ENCODE assay signal across 24 mouse cellular contexts in the genomic region with DNA sequence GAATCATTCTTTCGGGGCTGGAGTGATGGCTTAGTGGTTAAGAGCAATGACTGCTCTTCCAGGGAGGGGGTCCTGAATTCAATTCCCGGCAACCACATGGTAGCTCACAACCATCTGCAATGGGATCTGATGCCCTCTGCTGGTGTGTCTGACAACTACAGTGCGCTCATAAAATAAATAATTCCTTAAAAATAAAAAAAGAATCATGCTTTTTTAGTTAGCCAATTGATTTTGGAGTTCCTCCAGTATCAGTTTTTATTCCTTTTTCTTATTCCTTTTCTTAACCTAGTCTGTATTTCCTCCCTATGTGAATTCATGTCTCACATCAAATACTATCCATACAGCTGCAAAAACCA. TPM values are rescaled to one million over a fixed set of nuclear protein-coding genes. Genes with fewer than 3 reads are reported as not detected.
DNase-seq lines count a peak whose midpoint lies in the region; ATAC-seq and TF ChIP-seq lines count a peak whose summit lies in the region.
"Had no signal": no experiment of that assay in that cellular context is flagged by ENCODE, and none has a peak within 500 bp of the region (broad histone marks: within the 10 kb centered on the region; RNA-seq: fewer than 3 reads in every experiment).

No protein-coding gene starts in this region.

- no peak overlapping the region for H3K4me3 ChIP-seq in intestine, postnatal 0 days (ENCODE audit: low read depth, low read length)
- H3K4me3 ChIP-seq in intestine, embryonic 16.5 days (ENCODE audit: low read length): no peak overlapping the region
- H3K4me3 ChIP-seq in midbrain, postnatal 0 days (ENCODE audit: low read depth, low read length): no peak overlapping the region
- H3K4me3 ChIP-seq in midbrain, embryonic 14.5 days (replicated peaks; ENCODE audit: low read depth, low read length): no peak overlapping the region
- H3K4me3 ChIP-seq in liver, embryonic 14.5 days (ENCODE audit: insufficient read depth in 1 of 2, low read depth in 2 of 2, low read length in 2 of 2): no peak overlapping the region
- no peak overlapping the region for H3K4me3 ChIP-seq in intestine, embryonic 15.5 days (replicated peaks)
- H3K4me3 ChIP-seq: embryonic facial prominence, embryonic 13.5 days; hindbrain, embryonic 12.5 days; kidney, embryonic 15.5 days; limb, embryonic 10.5 days; lung, embryonic 15.5 days; neural tube, embryonic 13.5 days had no signal

- H3K4me1 ChIP-seq in intestine, postnatal 0 days (replicated peaks; ENCODE audit: control insufficient read depth, insufficient read depth, low read length): no peaks in the 10 kb centered on the region
- no peaks in the 10 kb centered on the region for H3K4me1 ChIP-seq in intestine, embryonic 16.5 days (ENCODE audit: control insufficient read depth, insufficient read depth, low read length)
- H3K4me1 ChIP-seq in midbrain, postnatal 0 days (ENCODE audit: insufficient read depth, low read length): no peaks in the 10 kb centered on the region
- H3K4me1 ChIP-seq in midbrain, embryonic 14.5 days (ENCODE audit: control insufficient read depth, insufficient read depth, low read length): no peaks in the 10 kb centered on the region
- H3K4me1 ChIP-seq in liver, embryonic 14.5 days (replicated peaks; ENCODE audit: control insufficient read depth in 2 of 2, insufficient read depth in 2 of 2, low read length in 1 of 2): peaks cover 8 to 14% of the 10 kb centered on the region in 2 experiments
- no peaks in the 10 kb centered on the region for H3K4me1 ChIP-seq in intestine, embryonic 15.5 days (replicated peaks)
- H3K4me1 ChIP-seq: embryonic facial prominence, embryonic 13.5 days; hindbrain, embryonic 12.5 days; kidney, embryonic 15.5 days; limb, embryonic 10.5 days; lung, embryonic 15.5 days; neural tube, embryonic 13.5 days had no signal

- 91% methylated on average over 3 of the region's 3 CpGs for WGBS in intestine, postnatal 0 days
- 96% methylated on average over 3 of the region's 3 CpGs for WGBS in intestine, embryonic 16.5 days
- 98% methylated on average over 3 of the region's 3 CpGs for WGBS in midbrain, postnatal 0 days
- 95% methylated on average over 3 of the region's 3 CpGs for WGBS in midbrain, embryonic 14.5 days
- 71% methylated on average over 3 of the region's 3 CpGs for WGBS in liver, embryonic 14.5 days (ENCODE audit: insufficient replicate concordance)
- 94% methylated on average over 3 of the region's 3 CpGs for WGBS in intestine, embryonic 15.5 days

- 0 out of 2 replicates have a peak, but pooled peaks have one; percentile 16 for TF ChIP-seq CTCF in intestine, postnatal 0 days (IDR thresholded peaks at IDR 0.05; ENCODE audit: low read depth)
- 0 out of 2 replicates have a peak, but pooled peaks have one; percentile 9 for TF ChIP-seq CTCF in midbrain, postnatal 0 days (IDR thresholded peaks at IDR 0.05)
- peak; percentile 33 for TF ChIP-seq CTCF in liver, embryonic 14.5 days (IDR thresholded peaks at IDR 0.05; ENCODE audit: low read depth)

- no peak overlapping the region for H3K27ac ChIP-seq in intestine, postnatal 0 days (ENCODE audit: low read depth, low read length)
- H3K27ac ChIP-seq in intestine, embryonic 16.5 days (ENCODE audit: low read length): no peak overlapping the region
- no peak overlapping the region for H3K27ac ChIP-seq in midbrain, postnatal 0 days (ENCODE audit: low read depth, low read length)
- no peak overlapping the region for H3K27ac ChIP-seq in midbrain, embryonic 14.5 days (replicated peaks; ENCODE audit: low read depth, low read length)
- no peak overlapping the region for H3K27ac ChIP-seq in liver, embryonic 14.5 days
- H3K27ac ChIP-seq in intestine, embryonic 15.5 days: no peak overlapping the region
- H3K27ac ChIP-seq: embryonic facial prominence, embryonic 13.5 days; hindbrain, embryonic 12.5 days; kidney, embryonic 15.5 days; limb, embryonic 10.5 days; lung, embryonic 15.5 days; neural tube, embryonic 13.5 days had no signal

- no peak for TF ChIP-seq EP300 in liver, embryonic 14.5 days (IDR thresholded peaks at IDR 0.05; ENCODE audit: low read depth)

- H3K27me3 ChIP-seq in intestine, postnatal 0 days (replicated peaks; ENCODE audit: control insufficient read depth, insufficient read depth, low read length): no peaks in the 10 kb centered on the region
- no peaks in the 10 kb centered on the region for H3K27me3 ChIP-seq in intestine, embryonic 16.5 days (replicated peaks; ENCODE audit: control insufficient read depth, insufficient read depth, low read length)
- H3K27me3 ChIP-seq in midbrain, postnatal 0 days (ENCODE audit: insufficient read depth, low read length): no peaks in the 10 kb centered on the region
- no peaks in the 10 kb centered on the region for H3K27me3 ChIP-seq in midbrain, embryonic 14.5 days (ENCODE audit: control insufficient read depth, insufficient read depth, low read length)
- H3K27me3 ChIP-seq in liver, embryonic 14.5 days (ENCODE audit: control insufficient read depth, insufficient read depth, low read length): no peaks in the 10 kb centered on the region
- H3K27me3 ChIP-seq in intestine, embryonic 15.5 days (replicated peaks): no peaks in the 10 kb centered on the region
- H3K27me3 ChIP-seq: embryonic facial prominence, embryonic 13.5 days; hindbrain, embryonic 12.5 days; kidney, embryonic 15.5 days; lung, embryonic 15.5 days; neural tube, embryonic 13.5 days had no signal

- DNase-seq in midbrain, postnatal 0 days (ENCODE audit: low spot score): no peak
- no peak for DNase-seq in midbrain, embryonic 14.5 days
- no peak for DNase-seq in liver, embryonic 14.5 days (ENCODE audit: low read depth in 3 of 3, low spot score in 3 of 3)
- no peak for DNase-seq in cerebellum, adult 9-11 months
- DNase-seq: adrenal gland, postnatal 25 days; B cell, adult 2 months; cerebellum, adult 11 months; cerebellum, postnatal 14 days; heart, postnatal 10 days; right cerebral cortex, adult 18-20 months; thymus, adult 18-20 months had no signal

- ATAC-seq in intestine, postnatal 0 days: no peak
- ATAC-seq in intestine, embryonic 16.5 days: no peak
- ATAC-seq in midbrain, postnatal 0 days (ENCODE audit: low FRiP score): no peak
- ATAC-seq in midbrain, embryonic 14.5 days (ENCODE audit: low FRiP score, low TSS enrichment): no peak
- ATAC-seq in liver, embryonic 14.5 days (ENCODE audit: insufficient read depth): no peak
- ATAC-seq in intestine, embryonic 15.5 days: no peak
- ATAC-seq: activated CD4-positive, CD25-positive, alpha-beta regulatory T cell, adult 4 months; forebrain, embryonic 14.5 days had no signal

- H3K4me2 ChIP-seq in intestine, postnatal 0 days (replicated peaks; ENCODE audit: low read depth): no peak overlapping the region
- no peak overlapping the region for H3K4me2 ChIP-seq in intestine, embryonic 16.5 days (ENCODE audit: low read depth, low read length)
- no peak overlapping the region for H3K4me2 ChIP-seq in midbrain, postnatal 0 days (ENCODE audit: low read depth, low read length, poor library complexity, severe bottlenecking)
- H3K4me2 ChIP-seq in midbrain, embryonic 14.5 days (ENCODE audit: low read length): no peak overlapping the region
- H3K4me2 ChIP-seq in liver, embryonic 14.5 days (ENCODE audit: low read depth): peak overlapping the region; percentile 37
- no peak overlapping the region for H3K4me2 ChIP-seq in intestine, embryonic 15.5 days (replicated peaks)
- H3K4me2 ChIP-seq: embryonic facial prominence, embryonic 13.5 days; heart, embryonic 11.5 days; hindbrain, embryonic 12.5 days; kidney, embryonic 15.5 days; lung, embryonic 15.5 days; midbrain, embryonic 11.5 days; neural tube, embryonic 13.5 days had no signal

- H3K36me3 ChIP-seq in intestine, postnatal 0 days (ENCODE audit: control insufficient read depth, insufficient read depth): no peaks in the 10 kb centered on the region
- H3K36me3 ChIP-seq in intestine, embryonic 16.5 days (ENCODE audit: control insufficient read depth, insufficient read depth, low read length): no peaks in the 10 kb centered on the region
- no peaks in the 10 kb centered on the region for H3K36me3 ChIP-seq in midbrain, postnatal 0 days (ENCODE audit: insufficient read depth, low read length)
- no peaks in the 10 kb centered on the region for H3K36me3 ChIP-seq in midbrain, embryonic 14.5 days (ENCODE audit: control insufficient read depth, insufficient read depth, low read length)
- H3K36me3 ChIP-seq in liver, embryonic 14.5 days (replicated peaks; ENCODE audit: control insufficient read depth, insufficient read depth, low read depth): no peaks in the 10 kb centered on the region
- no peaks in the 10 kb centered on the region for H3K36me3 ChIP-seq in intestine, embryonic 15.5 days
- H3K36me3 ChIP-seq: hindbrain, embryonic 12.5 days; kidney, embryonic 15.5 days; limb, embryonic 10.5 days; lung, embryonic 15.5 days; neural tube, embryonic 13.5 days had no signal

- no peak overlapping the region for H3K9ac ChIP-seq in intestine, postnatal 0 days (ENCODE audit: low read depth, low read length)
- H3K9ac ChIP-seq in intestine, embryonic 16.5 days (ENCODE audit: low read depth, low read length): no peak overlapping the region
- H3K9ac ChIP-seq in midbrain, postnatal 0 days (replicated peaks; ENCODE audit: low read length, poor library complexity, severe bottlenecking): no peak overlapping the region
- H3K9ac ChIP-seq in midbrain, embryonic 14.5 days (replicated peaks; ENCODE audit: low read length): no peak overlapping the region
- no peak overlapping the region for H3K9ac ChIP-seq in liver, embryonic 14.5 days (replicated peaks)
- H3K9ac ChIP-seq in intestine, embryonic 15.5 days: no peak overlapping the region
- H3K9ac ChIP-seq: embryonic facial prominence, embryonic 13.5 days; hindbrain, embryonic 12.5 days; kidney, embryonic 15.5 days; lung, embryonic 15.5 days; neural tube, embryonic 13.5 days had no signal

- no peaks in the 10 kb centered on the region for H3K9me3 ChIP-seq in intestine, postnatal 0 days (ENCODE audit: control insufficient read depth)
- no peaks in the 10 kb centered on the region for H3K9me3 ChIP-seq in intestine, embryonic 16.5 days (ENCODE audit: control insufficient read depth, low read length)
- no peaks in the 10 kb centered on the region for H3K9me3 ChIP-seq in midbrain, postnatal 0 days (ENCODE audit: low read length)
- no peaks in the 10 kb centered on the region for H3K9me3 ChIP-seq in midbrain, embryonic 14.5 days (ENCODE audit: control insufficient read depth, low read length)
- H3K9me3 ChIP-seq in liver, embryonic 14.5 days (ENCODE audit: control insufficient read depth, low read length): no peaks in the 10 kb centered on the region
- no peaks in the 10 kb centered on the region for H3K9me3 ChIP-seq in intestine, embryonic 15.5 days
- H3K9me3 ChIP-seq: embryonic facial prominence, embryonic 13.5 days; hindbrain, embryonic 12.5 days; kidney, embryonic 15.5 days; limb, embryonic 10.5 days; lung, embryonic 15.5 days; neural tube, embryonic 13.5 days had no signal

RNA-seq across cellular contexts. Expression of a gene that starts 9.1 kb away (rescaled TPM):
- polyA plus RNA-seq in intestine, postnatal 0 days (2015; fragmentation: Nextera tagmentation; extraction: Ambion mirVana): 2.5 and 2.8 TPM in 2 replicates
- 3.7 and 4.0 TPM in 2 replicates for polyA plus RNA-seq in intestine, embryonic 16.5 days (2015; fragmentation: Nextera tagmentation; extraction: Ambion mirVana)
- total RNA-seq in midbrain, postnatal 0 days (2014; rRNA removed): 8.4 and 12.2 TPM in 2 replicates
- polyA plus RNA-seq in midbrain, postnatal 0 days (2015; fragmentation: Nextera tagmentation; extraction: Ambion mirVana): 2.7 TPM in 2 replicates
- 8.6 and 10.8 TPM in 2 replicates for polyA plus RNA-seq in midbrain, embryonic 14.5 days (2014; fragmentation: Nextera tagmentation; extraction: Ambion mirVana)
- 1.4 and 2.4 TPM in 2 replicates for polyA plus RNA-seq in liver, embryonic 14.5 days (2012; rRNA removed)
- polyA plus RNA-seq in liver, embryonic 14.5 days (2014; fragmentation: Nextera tagmentation; extraction: Ambion mirVana): 3.2 and 3.3 TPM in 2 replicates
- polyA plus RNA-seq in intestine, embryonic 15.5 days (2015; fragmentation: Nextera tagmentation; extraction: Ambion mirVana): 4.6 and 5.5 TPM in 2 replicates

RNA-seq across cellular contexts. Expression of a gene that starts 9.4 kb away (rescaled TPM):
- polyA plus RNA-seq in intestine, postnatal 0 days (2015; fragmentation: Nextera tagmentation; extraction: Ambion mirVana): 34.4 and 37.7 TPM in 2 replicates
- 47.2 and 48.7 TPM in 2 replicates for polyA plus RNA-seq in intestine, embryonic 16.5 days (2015; fragmentation: Nextera tagmentation; extraction: Ambion mirVana)
- total RNA-seq in midbrain, postnatal 0 days (2014; rRNA removed): 66.0 and 80.9 TPM in 2 replicates
- polyA plus RNA-seq in midbrain, postnatal 0 days (2015; fragmentation: Nextera tagmentation; extraction: Ambion mirVana): 47.4 and 53.0 TPM in 2 replicates
- polyA plus RNA-seq in midbrain, embryonic 14.5 days (2014; fragmentation: Nextera tagmentation; extraction: Ambion mirVana): 80.6 and 106 TPM in 2 replicates
- polyA plus RNA-seq in liver, embryonic 14.5 days (2012; rRNA removed): 6.5 and 11.2 TPM in 2 replicates
- 26.0 and 27.8 TPM in 2 replicates for polyA plus RNA-seq in liver, embryonic 14.5 days (2014; fragmentation: Nextera tagmentation; extraction: Ambion mirVana)
- 54.0 and 63.3 TPM in 2 replicates for polyA plus RNA-seq in intestine, embryonic 15.5 days (2015; fragmentation: Nextera tagmentation; extraction: Ambion mirVana)
